Mouse (Mus musculus) heart, embryonic 11.5 days (tissue): ENCODE data around the gene Hras. TPM values are rescaled to one million over a fixed set of nuclear protein-coding genes. Genes with fewer than 3 reads are reported as not detected.

Experiments
- ATAC-seq: fragments of 200-750 bp; cut with Nextera tagmentation; replicated peaks from 2 replicates; pipeline ENCODE4 v1.8.0; 2017; ENCODE audit warnings: moderate library complexity; ENCODE audit not compliant: insufficient number of reproducible peaks, low FRiP score, low TSS enrichment
- H3K27ac ChIP-seq: fragments of 300-500 bp; sonication (generic); 2 replicates; pipeline ENCODE4 v1.5.1; 2014; ENCODE audit warnings: mild to moderate bottlenecking, low read depth, low read length
- H3K27me3 ChIP-seq: fragments of 300-500 bp; sonication (generic); 2 replicates; pipeline ENCODE4 v1.6.1; 2014; ENCODE audit warnings: mild to moderate bottlenecking, low read length, mixed read lengths; ENCODE audit not compliant: control insufficient read depth, insufficient read depth
- H3K36me3 ChIP-seq: fragments of 300-500 bp; sonication (generic); 2 replicates; pipeline ENCODE4 v1.6.1; 2014; ENCODE audit warnings: mild to moderate bottlenecking, low read length, moderate library complexity, mixed read lengths; ENCODE audit not compliant: control insufficient read depth, insufficient read depth
- H3K4me1 ChIP-seq: fragments of 300-500 bp; sonication (generic); 2 replicates; pipeline ENCODE4 v1.6.1; 2014; ENCODE audit warnings: low read length; ENCODE audit not compliant: control insufficient read depth, insufficient read depth
- H3K4me2 ChIP-seq: fragments of 300-500 bp; sonication (generic); 2 replicates; pipeline ENCODE4 v1.6.1; 2014; ENCODE audit warnings: mild to moderate bottlenecking, moderate library complexity
- H3K4me3 ChIP-seq: fragments of 300-500 bp; sonication (generic); 2 replicates; pipeline ENCODE4 v1.5.1; 2014; ENCODE audit warnings: low read depth, low read length
- H3K9ac ChIP-seq: fragments of 300-500 bp; sonication (generic); 2 replicates; pipeline ENCODE4 v1.6.1; 2014; ENCODE audit warnings: mild to moderate bottlenecking, low read depth, low read length, moderate library complexity
- H3K9me3 ChIP-seq: fragments of 300-500 bp; sonication (generic); replicated peaks from 2 replicates; pipeline ENCODE4 v1.6.1; 2016; ENCODE audit warnings: low read length; ENCODE audit not compliant: control insufficient read depth
- WGBS: fragments of 180-500 bp; shearing (Covaris S2); extraction: QIAGEN DNeasy Blood & Tissue Kit; methylation state at CpG from one replicate; pipeline ENCODE4 v1.1.7; 2014; ENCODE audit not compliant: insufficient replicate concordance; 5-methylcytosine and 5-hydroxymethylcytosine counted together
- polyA plus RNA-seq: library from polyadenylated mRNA; unstranded; fragments of >200 nt; fragmentation: Nextera tagmentation; extraction: Ambion mirVana; gene quantifications from 2 replicates; pipeline ENCODE4 v1.2.1, GENCODE M21; 2014

Gene Hras
- polyA plus RNA-seq, 1 experiment from 2014 or later, result 73.1 TPM

GRCm38 (mm10) chr7:141216894-141217293 lies 23.1 kb upstream of the Hras start:
- H3K27me3 ChIP-seq, result no peaks in the 10 kb centered on the region
- peak overlapping the region; percentile 76; the same call in 1 of the 2 replicates for H3K4me3 ChIP-seq
- H3K4me1 ChIP-seq, result peaks cover 22% of the 10 kb centered on the region
- peak overlapping the region; percentile 80 for H3K9ac ChIP-seq
- no peaks in the 10 kb centered on the region for H3K36me3 ChIP-seq
- no peak for ATAC-seq
- WGBS, result 83% methylated on average over 11 of the region's 11 CpGs
- no peak overlapping the region for H3K27ac ChIP-seq
- peak overlapping the region; percentile 95 for H3K4me2 ChIP-seq
- no peaks in the 10 kb centered on the region for H3K9me3 ChIP-seq

DNA sequence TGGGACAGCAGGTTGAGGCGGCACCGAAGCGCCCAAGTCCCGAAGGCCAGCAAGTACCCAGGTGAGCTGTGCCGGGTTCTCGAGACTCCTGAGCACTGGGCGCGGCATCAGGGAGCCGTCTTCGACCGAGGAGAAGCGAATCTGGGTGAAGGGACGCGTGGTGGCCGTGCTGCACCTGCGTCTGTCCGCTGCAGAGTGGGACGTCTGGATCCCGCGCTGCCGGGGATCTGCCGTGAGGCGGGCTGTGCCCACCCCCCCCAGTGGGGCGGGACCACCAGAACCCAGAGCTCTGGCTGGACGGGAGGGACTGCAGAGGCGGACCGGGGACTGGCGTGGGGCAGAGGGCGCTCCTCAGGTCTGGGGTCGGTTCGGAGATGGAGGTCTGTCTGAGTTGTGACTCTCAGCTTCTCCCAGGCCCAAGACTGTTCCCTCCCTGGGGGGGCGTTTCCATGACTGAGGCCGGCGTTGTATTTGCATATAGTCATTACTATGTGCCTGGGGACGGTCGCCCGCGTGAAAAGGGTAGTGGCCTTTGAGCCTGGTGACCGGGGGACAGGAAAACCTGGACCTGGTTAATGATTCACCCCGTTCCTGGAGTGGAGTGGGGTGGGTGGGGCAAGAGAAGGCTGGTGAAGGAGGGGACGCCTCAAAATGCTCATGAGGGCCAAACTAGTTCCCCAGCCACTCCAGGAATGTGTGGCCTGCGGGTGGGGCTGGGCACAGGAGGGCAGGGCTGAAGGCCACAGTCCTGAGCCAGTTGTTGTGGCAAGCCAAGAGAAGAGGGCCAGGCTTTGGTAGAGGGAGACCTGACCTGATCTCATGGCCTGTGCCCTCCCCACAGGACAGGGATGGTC lies 22.3 kb upstream of the Hras start:
- H3K9ac ChIP-seq, result peak overlapping the region; percentile 80
- ATAC-seq, result peak; percentile 68
- H3K4me1 ChIP-seq, result peaks cover 20% of the 10 kb centered on the region
- no peaks in the 10 kb centered on the region for H3K9me3 ChIP-seq
- no peaks in the 10 kb centered on the region for H3K27me3 ChIP-seq
- H3K36me3 ChIP-seq, result no peaks in the 10 kb centered on the region
- H3K4me3 ChIP-seq, result peak overlapping the region; percentile 76
- peak overlapping the region; percentile 70 for H3K27ac ChIP-seq
- peak overlapping the region; percentile 95 for H3K4me2 ChIP-seq
- WGBS, result 2% methylated on average over 42 of the region's 42 CpGs

- Histone ChIP-seq H3K36me3 (no peaks in the 10 kb centered on the region), H3K4me1 (peaks cover 15% of the 10 kb centered on the region), H3K9me3 (no peaks in the 10 kb centered on the region), H3K27ac (peak within 1 kb of the TSS; percentile 70), H3K4me2 (peak within 1 kb of the TSS; percentile 95), H3K9ac (peak within 1 kb of the TSS; percentile 80), H3K4me3 (peak within 1 kb of the TSS; percentile 76), H3K27me3 (no peaks in the 10 kb centered on the region)
- ATAC-seq, result peak; percentile 96
- under 1% methylated on average over 41 of the region's 41 CpGs for WGBS
Measured at GRCm38 (mm10) chr7:141215101-141215879, 21.5 kb upstream of the Hras start, which contains the start of gene Rassf7. Rassf7 (plus strand) TSS chr7:141215860.

GRCm38 (mm10) chr7:141214310-141214709 lies 20.5 kb upstream of the Hras start:
- no peaks in the 10 kb centered on the region for H3K36me3 ChIP-seq

GRCm38 (mm10) chr7:141213605-141214235 lies 19.9 kb upstream of the Hras start, which contains the start of gene Lmntd2:
Lmntd2 (minus strand) TSS chr7:141214080.
- H3K27ac ChIP-seq, result peak within 1 kb of the TSS; percentile 70
- no peak for ATAC-seq

More at GRCm38 (mm10) chr7:141214310-141214709, 20.5 kb upstream of the Hras start:
- no peak overlapping the region for H3K9ac ChIP-seq
- WGBS, result 77% methylated on average over 3 of the region's 3 CpGs
- H3K9me3 ChIP-seq, result no peaks in the 10 kb centered on the region
- no peak overlapping the region for H3K4me2 ChIP-seq
- peaks cover 20% of the 10 kb centered on the region for H3K4me1 ChIP-seq
- no peak for ATAC-seq
- H3K27me3 ChIP-seq, result no peaks in the 10 kb centered on the region
- H3K4me3 ChIP-seq, result no peak overlapping the region
- H3K27ac ChIP-seq, result no peak overlapping the region

DNA sequence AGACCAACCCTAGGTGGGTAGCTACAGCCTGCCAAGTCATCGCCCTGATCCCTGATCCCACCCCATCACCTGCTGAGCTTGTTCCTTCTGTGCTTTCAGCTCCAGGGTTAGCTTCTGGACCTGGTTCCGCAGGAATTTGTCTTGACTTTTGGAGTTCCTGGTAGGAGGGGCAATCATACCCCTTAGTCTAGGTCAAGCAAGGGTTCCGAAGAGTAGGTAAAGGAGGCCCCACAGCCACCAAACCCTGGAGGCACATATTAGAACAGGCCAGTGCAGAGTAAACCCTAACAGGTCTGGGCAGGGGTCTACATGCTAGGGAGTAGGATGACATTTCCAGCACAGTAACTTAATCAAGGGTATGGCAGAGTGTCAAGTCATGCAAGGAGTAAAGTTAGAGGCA lies 19.3 kb upstream of the Hras start:
- no peak for ATAC-seq
- H3K4me2 ChIP-seq, result no peak overlapping the region
- H3K27me3 ChIP-seq, result no peaks in the 10 kb centered on the region
- H3K36me3 ChIP-seq, result no peaks in the 10 kb centered on the region
- H3K4me3 ChIP-seq, result no peak overlapping the region
- H3K9me3 ChIP-seq, result no peaks in the 10 kb centered on the region
- H3K27ac ChIP-seq, result no peak overlapping the region
- H3K4me1 ChIP-seq, result peaks cover 20% of the 10 kb centered on the region
- WGBS, result 84% methylated on average over 3 of the region's 3 CpGs
- H3K9ac ChIP-seq, result no peak overlapping the region

More at GRCm38 (mm10) chr7:141213605-141214235, 19.9 kb upstream of the Hras start, which contains the start of gene Lmntd2:
- H3K9ac ChIP-seq, result peak within 1 kb of the TSS; percentile 80
- H3K27me3 ChIP-seq, result no peaks in the 10 kb centered on the region
- peak within 1 kb of the TSS; percentile 95 for H3K4me2 ChIP-seq
- no peaks in the 10 kb centered on the region for H3K9me3 ChIP-seq
- 89% methylated on average over 11 of the region's 11 CpGs for WGBS
- H3K4me1 ChIP-seq, result peaks cover 20% of the 10 kb centered on the region
- H3K36me3 ChIP-seq, result no peaks in the 10 kb centered on the region
- peak within 1 kb of the TSS; percentile 76 for H3K4me3 ChIP-seq

DNA sequence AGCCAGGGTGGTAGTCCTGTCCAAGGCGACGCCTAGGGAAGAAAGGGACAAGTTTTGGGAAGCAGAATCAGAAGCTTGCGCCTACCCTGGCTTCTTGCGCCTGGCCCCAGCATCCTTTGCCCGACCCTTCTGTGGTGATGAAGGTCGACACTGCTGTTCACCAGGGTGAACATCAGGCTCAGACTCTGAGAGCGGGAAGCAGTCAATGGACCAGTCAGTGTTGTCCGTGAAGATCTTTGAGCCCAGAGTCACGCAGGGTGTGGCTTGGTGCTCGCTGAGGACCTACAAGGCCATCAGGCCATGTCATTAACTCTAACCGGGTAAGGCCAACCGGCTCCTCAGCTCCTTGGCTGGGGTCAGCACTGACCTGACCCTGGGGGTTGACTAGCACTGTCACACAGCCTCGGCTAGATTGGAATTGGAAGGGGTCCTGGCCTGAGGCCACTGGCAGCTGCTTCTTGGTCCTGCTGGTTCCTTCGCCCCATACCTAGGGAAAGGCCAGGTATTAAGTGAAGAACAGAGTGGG lies 16.9 kb upstream of the Hras start:
- WGBS, result 86% methylated on average over 14 of the region's 14 CpGs
- Histone ChIP-seq H3K36me3 (no peaks in the 10 kb centered on the region), H3K27ac (no peak overlapping the region), H3K4me3 (no peak overlapping the region), H3K4me1 (peaks cover 10% of the 10 kb centered on the region), H3K4me2 (no peak overlapping the region), H3K9me3 (no peaks in the 10 kb centered on the region), H3K9ac (no peak overlapping the region), H3K27me3 (peaks cover 3% of the 10 kb centered on the region; the same call in 1 of the 2 replicates)
- ATAC-seq, result no peak

GRCm38 (mm10) chr7:141210137-141210536 lies 16.3 kb upstream of the Hras start:
- Histone ChIP-seq H3K4me3 (no peak overlapping the region), H3K4me1 (peaks cover 10% of the 10 kb centered on the region), H3K27me3 (peaks cover 3% of the 10 kb centered on the region; the same call in 1 of the 2 replicates), H3K9me3 (no peaks in the 10 kb centered on the region), H3K9ac (no peak overlapping the region), H3K36me3 (no peaks in the 10 kb centered on the region), H3K4me2 (0 out of 2 replicates have a peak overlapping the region, but pooled peaks have one; percentile 6), H3K27ac (no peak overlapping the region)
- ATAC-seq, result no peak
- WGBS, result 66% methylated on average over 12 of the region's 12 CpGs
